Mouse (Mus musculus): ENCODE data around the gene Xrcc1.

The Xrcc1 gene

DNA sequence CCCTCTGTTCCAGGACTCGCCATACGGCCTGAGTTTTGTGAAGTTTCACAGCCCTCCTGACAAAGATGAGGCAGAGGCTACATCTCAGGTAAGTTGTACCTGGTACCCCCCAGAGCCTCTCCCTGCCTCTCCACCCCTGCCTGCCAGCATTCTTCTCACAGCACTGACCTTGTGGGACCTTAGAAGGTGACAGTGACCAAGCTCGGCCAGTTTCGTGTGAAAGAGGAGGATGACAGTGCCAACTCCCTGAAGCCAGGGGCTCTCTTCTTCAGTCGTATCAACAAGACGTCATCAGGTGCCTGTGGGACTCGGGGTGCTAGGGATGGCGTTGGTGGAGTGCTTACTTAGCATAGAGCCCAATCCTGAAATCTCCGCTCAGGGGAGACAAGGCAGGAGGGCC is 20.1 kb downstream of the Xrcc1 start:
- POLR2A ChIA-PET, result interaction anchor here in 3 of 4 experiments (0.6 to 1.9 kb wide), 4 partner anchors 22 to 324 kb away, joined by 3 to 8 read pairs (median 4); no protein-coding TSS in a partner anchor

DNA sequence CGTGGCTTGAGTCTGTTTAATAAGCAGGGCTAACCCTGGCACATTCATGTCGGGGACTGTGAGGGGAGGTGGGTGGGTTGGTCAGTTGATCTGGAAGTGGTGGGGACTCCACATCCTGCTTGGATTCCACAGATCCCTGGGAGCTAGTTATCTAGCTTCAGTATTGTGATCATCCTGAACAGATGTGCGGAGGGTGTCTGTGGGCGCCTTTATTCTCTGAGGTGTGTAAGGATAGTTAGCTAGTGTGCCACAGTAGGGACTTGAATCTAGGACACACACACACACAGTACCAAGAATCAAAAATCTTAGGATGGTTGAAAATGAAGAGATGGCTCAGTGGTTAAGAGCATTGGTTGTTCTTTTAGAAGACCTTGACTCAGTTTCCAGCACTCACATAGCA is 22.4 kb downstream of the Xrcc1 start:
- ChIA-PET POLR2A (interaction anchor here in 3 of 4 experiments (0.6 to 1.1 kb wide), 5 partner anchors 10 to 61 kb away, joined by 3 to 5 read pairs (median 3); partner anchors contain the start of gene Irgq (in 1 of the 3)), CTCF (interaction anchor here in 3 of 4 experiments (0.6 to 2.3 kb wide), 7 partner anchors 11 to 127 kb away, joined by 3 to 9 read pairs (median 3); no protein-coding TSS in a partner anchor)

More for the DNA sequence above, 20.1 kb downstream of the Xrcc1 start:
- CTCF ChIA-PET, result interaction anchor here in 2 of 4 experiments (0.6 to 1.9 kb wide), 2 partner anchors 125 to 196 kb away, joined by 4 to 5 read pairs; no protein-coding TSS in a partner anchor

DNA sequence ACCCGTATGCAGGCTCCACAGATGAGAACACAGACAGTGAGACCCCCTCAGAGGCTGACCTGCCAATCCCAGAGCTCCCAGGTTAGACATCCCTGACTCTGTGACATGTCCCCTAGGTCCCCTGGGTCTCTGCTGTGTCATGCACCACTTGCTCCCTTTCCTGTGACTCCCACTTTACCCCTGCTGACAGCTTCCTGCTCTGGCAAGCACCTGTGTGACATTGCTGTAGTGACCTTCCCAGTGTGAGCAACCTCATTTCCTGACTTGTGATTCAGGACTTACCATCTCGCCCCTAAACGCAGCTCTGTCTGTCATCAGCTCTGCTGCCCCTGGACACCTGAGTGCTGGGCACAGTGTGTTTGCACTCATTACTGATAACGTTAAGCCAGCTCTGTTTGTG is 25.0 kb downstream of the Xrcc1 start:
- ChIA-PET CTCF (interaction anchor here in 3 of 4 experiments (0.5 to 2.8 kb wide), 10 partner anchors 24 to 129 kb away, joined by 3 to 20 read pairs (median 6); no protein-coding TSS in a partner anchor), POLR2A (interaction anchor here in 3 of 4 experiments (0.6 to 3.3 kb wide), 11 partner anchors 9 to 95 kb away, joined by 3 to 10 read pairs (median 4); partner anchors contain the start of genes Zfp428 (in 3 of the 3) and Cadm4 (in 1 of the 3))

DNA sequence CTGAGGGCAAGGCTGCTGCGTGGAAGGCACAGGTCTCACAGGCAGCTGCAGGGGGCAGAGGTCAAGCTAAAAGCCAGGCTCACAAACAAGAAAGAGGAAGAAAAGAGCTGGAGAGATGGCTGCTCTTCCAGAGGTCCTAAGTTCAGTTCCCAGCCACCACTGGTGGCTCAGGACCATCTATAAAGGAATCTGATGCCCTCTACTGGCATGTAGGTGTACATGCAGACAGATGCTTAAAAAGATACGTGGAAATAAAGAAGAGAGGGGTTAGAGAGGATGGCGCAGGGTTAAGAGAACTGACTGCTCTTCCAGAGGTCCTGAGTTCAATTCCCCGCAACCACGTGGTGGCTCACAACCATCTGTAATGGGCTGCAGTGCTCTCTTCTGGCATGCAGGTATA is 26.4 kb downstream of the Xrcc1 start:
- POLR2A ChIA-PET, result interaction anchor here in 3 of 4 experiments (0.6 to 3.3 kb wide), 9 partner anchors 8 to 91 kb away, joined by 3 to 10 read pairs (median 4); partner anchors contain the start of genes Cadm4 (in 1 of the 3) and Xrcc1 (in 1 of the 3)
- CTCF ChIA-PET, result interaction anchor here in 3 of 4 experiments (0.6 to 2.8 kb wide), 17 partner anchors 8 to 130 kb away, joined by 3 to 13 read pairs (median 4); partner anchors contain the start of gene Xrcc1 (in 1 of the 3)

DNA sequence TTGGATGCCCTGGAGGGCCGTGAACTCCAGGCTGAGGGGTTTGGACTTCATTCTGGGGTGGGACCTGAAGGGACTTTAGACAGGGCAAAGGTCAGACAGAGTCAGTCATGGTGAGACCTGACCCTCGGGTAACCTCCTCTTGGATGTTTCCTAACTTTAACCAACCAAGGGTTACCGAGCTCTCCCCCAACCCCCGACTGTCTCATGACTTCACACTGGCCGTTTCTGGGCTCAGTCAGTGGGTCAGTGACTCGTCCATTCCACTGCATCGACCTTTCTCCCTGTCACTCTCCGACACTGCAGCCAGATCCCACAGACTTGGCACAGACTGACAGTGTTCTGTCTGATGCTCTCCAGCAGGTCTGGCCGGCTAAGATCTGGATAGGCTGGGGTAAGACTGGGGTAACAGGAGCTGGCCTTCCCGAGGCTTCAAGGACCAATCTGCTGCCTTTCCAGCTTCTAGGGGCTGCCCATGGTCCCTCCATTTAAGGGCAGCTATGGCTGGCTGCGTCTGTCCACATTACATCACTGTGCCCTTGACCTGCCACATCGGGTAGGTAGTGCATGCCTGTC is 28.2 kb downstream of the Xrcc1 start:
- POLR2A ChIA-PET, result interaction anchor here in 3 of 4 experiments (0.7 to 1.9 kb wide), 4 partner anchors 10 to 279 kb away, joined by 4 to 9 read pairs (median 6); no protein-coding TSS in a partner anchor
- CTCF ChIA-PET, result interaction anchor here in 3 of 4 experiments (0.6 to 1.8 kb wide), 4 partner anchors 10 to 41 kb away, joined by 4 read pairs; no protein-coding TSS in a partner anchor

DNA sequence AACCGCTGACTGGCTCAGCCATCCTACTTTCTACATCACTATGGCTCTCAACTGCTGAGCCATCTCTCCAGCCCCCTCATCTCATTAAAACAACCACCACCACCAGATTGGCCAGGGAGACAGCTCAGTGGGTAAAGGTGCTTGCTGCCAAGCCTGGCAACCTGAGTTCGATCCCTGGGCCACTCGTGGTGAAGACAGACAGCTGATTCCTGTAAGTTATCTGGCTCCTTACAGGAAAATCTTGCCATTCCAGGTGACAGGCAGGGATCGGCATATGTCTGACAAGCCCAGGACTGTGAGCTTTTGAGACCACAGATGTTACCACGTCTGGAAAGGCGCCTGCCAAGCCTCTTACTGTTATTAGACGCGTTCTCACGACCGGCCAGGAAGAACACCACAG is 31.7 kb downstream of the Xrcc1 start:
- CTCF ChIA-PET, result no interaction called here
- POLR2A ChIA-PET, result interaction anchor here in 1 of 4 experiments (0.6 kb wide), 1 partner anchor 15 kb away, joined by 3 read pairs; no protein-coding TSS in a partner anchor

DNA sequence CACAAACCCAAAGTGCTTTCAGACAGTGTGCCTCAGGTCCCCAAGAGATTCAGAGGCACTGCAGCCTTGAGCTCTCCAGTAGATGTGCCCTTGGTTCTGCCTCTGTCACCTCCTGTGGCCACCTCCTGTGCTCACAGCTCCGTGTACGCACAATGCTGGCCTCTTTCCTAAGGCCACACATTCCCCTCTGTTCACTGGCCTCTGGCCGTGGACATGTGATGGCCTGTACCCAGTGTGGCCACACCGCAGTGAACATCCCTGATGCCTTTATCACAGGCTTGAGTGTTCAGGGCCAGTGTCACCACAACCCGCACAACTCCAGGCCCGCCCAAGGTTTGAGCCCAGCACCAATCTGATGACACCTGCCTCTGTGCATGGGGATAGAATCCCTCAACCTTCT is 38.8 kb downstream of the Xrcc1 start:
- ChIA-PET POLR2A (interaction anchor here in 1 of 4 experiments (1.1 kb wide), 1 partner anchor 14 kb away, joined by 3 read pairs; no protein-coding TSS in a partner anchor), CTCF (interaction anchor here in 3 of 4 experiments (0.6 to 3.7 kb wide), 6 partner anchors 9 to 78 kb away, joined by 4 to 21 read pairs (median 4); no protein-coding TSS in a partner anchor)

DNA sequence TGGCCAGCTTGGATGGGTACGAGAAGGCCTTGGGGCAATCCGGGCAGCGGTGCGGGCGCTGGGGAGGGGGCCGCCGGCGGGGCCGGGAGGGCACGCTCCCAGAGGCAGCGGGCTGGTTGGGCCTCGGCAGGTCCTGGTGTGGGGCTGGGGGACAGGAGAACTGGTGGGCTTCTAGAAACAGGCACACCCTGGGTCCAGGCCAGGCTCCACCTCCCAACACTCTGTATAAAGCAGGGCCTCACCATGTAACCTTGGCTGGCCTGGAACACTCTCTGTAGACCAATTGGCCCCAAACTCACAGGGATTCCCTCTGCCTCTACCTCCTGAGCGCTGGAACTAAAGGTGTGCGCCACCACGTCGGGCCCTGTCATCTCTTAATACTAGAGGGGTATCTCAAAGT is 39.9 kb downstream of the Xrcc1 start:
- POLR2A ChIA-PET, result interaction anchor here in 2 of 4 experiments (0.7 to 1.3 kb wide), 4 partner anchors 9 to 66 kb away, joined by 3 to 4 read pairs (median 4); no protein-coding TSS in a partner anchor
- CTCF ChIA-PET, result interaction anchor here in 3 of 4 experiments (0.6 to 3.7 kb wide), 12 partner anchors 8 to 379 kb away, joined by 3 to 21 read pairs (median 4); no protein-coding TSS in a partner anchor

DNA sequence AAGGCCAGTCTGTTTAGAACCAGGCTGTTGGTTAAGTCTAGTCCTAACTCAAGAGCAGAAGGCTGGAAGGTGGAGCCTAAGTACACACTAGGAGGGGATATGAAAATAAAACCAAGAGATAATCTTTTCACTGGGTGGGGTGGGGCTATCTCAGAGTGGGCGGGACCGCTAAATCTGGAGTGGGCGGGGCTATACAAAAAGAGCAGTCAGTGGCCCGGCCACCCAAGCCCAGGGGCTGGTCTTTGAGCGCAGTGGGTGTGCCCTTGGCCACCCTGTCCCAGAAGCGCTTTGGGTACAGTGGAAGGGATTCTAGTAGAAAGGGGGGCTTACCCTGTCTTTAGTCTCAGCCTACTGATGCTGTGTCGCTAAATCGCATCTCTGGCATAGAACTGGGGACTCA is 40.7 kb downstream of the Xrcc1 start:
- ChIA-PET CTCF (interaction anchor here in 3 of 4 experiments (0.6 to 3.7 kb wide), 7 partner anchors 13 to 114 kb away, joined by 3 to 21 read pairs (median 5); no protein-coding TSS in a partner anchor), POLR2A (interaction anchor here in 3 of 4 experiments (0.5 to 1.2 kb wide), 4 partner anchors 12 to 187 kb away, joined by 3 to 4 read pairs (median 3); partner anchors contain the start of gene Smg9 (in 1 of the 3))

DNA sequence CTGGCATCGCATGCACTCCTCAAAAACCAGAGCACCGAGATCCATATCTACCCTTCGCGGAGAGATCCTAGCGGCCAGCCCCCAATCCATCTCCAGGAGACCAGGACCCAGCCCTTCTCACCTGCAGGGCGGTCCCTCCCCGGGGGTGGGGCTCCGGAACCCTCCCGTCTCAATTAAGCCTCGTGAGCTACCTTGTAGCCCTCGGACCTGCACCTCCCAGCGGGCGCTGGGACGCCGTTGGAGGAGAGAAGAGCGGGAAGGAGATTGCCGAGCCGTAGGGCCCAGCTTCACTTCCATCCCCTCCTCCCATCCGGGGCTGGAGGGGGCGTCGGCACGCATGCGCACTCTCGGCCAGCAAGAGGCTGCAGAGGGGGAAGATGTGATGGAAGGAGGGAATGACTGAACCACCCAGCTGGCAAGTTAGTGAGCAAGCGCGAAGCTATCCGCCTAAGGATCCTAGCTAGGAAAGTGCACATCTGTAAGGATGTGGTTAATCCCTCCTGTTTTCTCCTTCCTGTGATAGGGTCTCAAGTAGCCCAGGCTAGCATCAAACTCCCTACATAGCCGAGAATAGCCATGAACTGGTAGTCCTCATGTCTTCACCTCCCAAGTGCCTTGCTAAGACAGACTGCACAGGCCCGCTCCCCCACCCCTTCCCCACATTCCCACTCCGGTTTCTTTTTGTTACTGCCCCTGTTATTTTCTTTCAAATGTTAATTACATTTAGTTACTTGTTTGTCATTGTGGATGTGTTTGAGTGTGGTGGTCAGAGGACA is 41.4 kb downstream of the Xrcc1 start, which contains the start of the genes Ethe1 and Zfp575:
Gene Ethe1 (plus strand): TSS at position 214 of the 776 bp plus-strand sequence.
Gene Zfp575 (minus strand): TSS at position 312 of the 776 bp plus-strand sequence.
- CTCF ChIA-PET, result interaction anchor here in 3 of 4 experiments (0.6 to 3.7 kb wide), 10 partner anchors 12 to 384 kb away, joined by 3 to 21 read pairs (median 3); no protein-coding TSS in a partner anchor
- POLR2A ChIA-PET, result interaction anchor here in 3 of 4 experiments (0.5 to 0.7 kb wide), 4 partner anchors 11 to 188 kb away, joined by 3 to 4 read pairs (median 3); partner anchors contain the start of gene Smg9 (in 1 of the 3)

DNA sequence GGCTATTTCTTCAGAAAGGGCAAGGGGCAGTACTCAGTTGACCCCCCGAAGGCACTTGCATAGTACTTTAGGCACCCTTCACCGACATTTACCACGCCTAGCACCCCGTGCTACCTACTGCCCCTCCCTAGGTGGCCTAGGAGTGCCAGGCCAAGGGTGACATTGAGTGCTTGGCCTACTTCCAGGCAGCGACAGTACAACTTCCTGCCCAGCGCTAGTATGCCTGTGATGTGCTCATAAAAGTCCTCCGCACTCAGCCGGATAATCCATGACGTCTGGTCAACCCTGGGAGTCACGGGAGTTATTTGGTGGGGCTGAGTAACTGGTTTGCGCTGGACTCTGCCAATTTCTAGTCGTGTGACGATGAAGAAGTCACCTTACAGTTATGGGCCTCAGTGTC is 42.2 kb downstream of the Xrcc1 start:
- ChIA-PET POLR2A (no interaction called here), CTCF (interaction anchor here in 2 of 4 experiments (0.5 to 3.7 kb wide), 4 partner anchors 13 to 115 kb away, joined by 5 to 21 read pairs (median 6); no protein-coding TSS in a partner anchor)

DNA sequence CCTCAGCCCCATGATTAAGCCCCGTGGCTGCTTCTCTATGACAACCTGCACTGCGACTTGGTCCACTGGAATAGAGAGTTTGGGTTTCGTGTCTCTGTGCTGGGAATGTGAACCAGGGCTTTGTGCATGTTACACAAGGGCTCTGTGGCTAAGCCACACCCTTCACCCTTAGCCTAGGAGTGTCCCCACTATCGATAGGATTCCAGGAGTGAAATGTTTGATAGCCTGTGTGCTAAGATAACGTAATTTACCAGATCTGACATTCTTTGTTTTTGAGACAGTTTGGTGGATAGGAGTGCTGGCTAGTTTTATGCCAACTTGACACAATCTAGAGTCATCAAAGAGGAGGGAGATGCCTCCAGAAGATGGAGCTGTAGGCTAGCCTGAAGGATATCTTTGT is 45.6 kb downstream of the Xrcc1 start:
- POLR2A ChIA-PET, result no interaction called here
- CTCF ChIA-PET, result interaction anchor here in 3 of 4 experiments (0.5 to 1.6 kb wide), 3 partner anchors 9 to 84 kb away, joined by 3 to 5 read pairs (median 3); no protein-coding TSS in a partner anchor

DNA sequence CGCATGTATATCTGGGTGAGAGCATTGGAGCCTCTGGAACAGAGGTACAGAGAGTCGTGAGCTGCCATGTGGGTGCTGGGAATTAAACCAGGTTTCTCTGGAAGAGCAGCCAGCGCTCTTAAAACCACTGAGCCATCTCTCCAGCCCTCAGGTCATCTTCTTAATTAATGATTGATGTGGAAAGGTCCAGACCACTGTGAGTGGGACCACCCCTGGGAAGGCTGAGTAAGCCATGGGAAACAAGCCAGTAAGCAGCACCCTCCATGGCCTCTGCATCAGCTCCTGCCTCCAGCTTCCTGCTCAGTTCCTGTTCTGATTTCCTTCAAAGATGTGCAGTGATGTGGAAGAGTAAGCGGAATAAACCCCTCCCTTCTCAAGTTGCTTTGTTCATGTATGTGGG is 46.1 kb downstream of the Xrcc1 start:
- POLR2A ChIA-PET, result no interaction called here
- CTCF ChIA-PET, result interaction anchor here in 3 of 4 experiments (0.5 to 1.6 kb wide), 3 partner anchors 9 to 84 kb away, joined by 3 to 5 read pairs (median 3); no protein-coding TSS in a partner anchor

DNA sequence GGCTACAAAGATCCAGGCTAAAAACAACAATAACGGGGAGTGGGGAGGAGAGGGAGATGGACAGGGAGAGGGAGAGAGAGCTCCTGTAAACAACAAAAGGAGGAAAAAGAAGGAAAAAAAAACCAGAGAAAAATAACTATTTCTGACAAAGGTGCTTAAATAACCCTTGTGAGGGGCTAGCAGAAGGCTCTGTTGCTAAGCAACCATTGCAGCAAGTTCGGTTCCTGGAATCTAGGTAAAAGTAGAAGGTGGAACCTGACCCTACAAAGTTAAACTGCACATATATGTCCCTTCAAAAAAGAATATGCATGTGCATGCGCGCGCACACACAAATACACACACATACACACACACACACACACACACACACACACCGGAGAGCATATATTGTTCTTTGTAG is 46.7 kb downstream of the Xrcc1 start:
- ChIA-PET POLR2A (no interaction called here), CTCF (interaction anchor here in 1 of 4 experiments (0.6 kb wide), 1 partner anchor 16 kb away, joined by 3 read pairs; no protein-coding TSS in a partner anchor)

DNA sequence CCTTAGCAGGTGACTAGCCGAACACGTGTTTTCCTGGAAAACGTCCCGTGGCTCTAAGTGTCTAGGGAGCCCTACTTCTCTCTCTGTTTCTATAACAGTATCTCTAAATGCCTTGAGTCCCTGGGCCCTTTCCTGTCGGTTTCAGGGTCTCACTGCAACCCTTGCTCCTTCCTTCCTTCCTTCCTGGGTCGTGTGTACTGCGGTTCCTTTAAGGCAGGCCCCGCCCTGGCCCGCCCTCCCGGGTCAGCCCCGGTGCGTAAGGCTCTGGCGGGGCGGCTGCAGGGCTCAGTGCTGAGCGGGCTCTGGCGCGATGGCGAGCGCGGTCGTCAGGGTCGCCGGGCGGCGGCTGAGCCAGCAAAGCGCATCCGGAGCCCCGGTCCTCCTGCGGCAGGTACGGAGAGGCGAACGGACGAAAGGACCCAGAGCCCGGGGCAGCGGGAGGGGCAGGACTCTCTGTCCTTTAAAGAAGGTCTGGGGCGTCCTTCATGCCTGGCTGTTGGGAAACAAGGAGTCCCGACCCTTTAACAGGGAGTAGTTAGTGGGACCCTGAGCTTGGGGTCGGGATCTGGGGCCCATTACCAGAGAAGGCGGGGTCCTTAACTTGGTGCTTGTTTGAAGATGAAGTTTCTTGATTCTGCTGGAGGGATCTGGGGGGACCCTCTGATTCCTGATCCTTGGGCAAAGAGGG is 47.7 kb downstream of the Xrcc1 start:
- CTCF ChIA-PET, result interaction anchor here in 3 of 4 experiments (0.6 to 2.3 kb wide), 11 partner anchors 8 to 69 kb away, joined by 3 to 6 read pairs (median 3); partner anchors contain the start of gene Phldb3 (in 1 of the 3)

DNA sequence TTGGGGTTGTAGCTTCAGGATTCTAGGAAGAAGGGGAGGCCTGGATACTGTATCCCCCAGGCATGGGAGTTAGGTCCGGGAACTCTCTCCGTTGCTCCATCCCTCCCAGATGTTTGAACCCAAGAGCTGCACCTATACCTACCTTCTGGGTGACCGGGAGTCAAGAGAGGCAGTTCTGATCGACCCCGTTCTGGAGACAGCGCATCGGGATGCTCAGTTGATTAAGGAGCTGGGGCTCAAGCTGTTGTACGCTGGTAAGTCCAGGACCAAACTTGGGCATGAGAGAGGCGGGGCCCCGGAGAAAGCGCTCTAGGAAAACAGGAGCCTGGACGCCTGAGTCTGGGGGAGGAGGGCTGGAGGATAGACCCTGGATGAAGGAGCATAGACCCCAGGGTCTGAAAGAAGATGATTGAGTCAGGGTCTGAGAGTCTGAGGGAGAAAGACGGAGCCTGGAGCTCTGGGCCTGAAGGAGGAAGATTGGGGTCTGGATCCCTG is 48.3 kb downstream of the Xrcc1 start:
- POLR2A ChIA-PET, result interaction anchor here (0.5 to 1.6 kb wide), 13 partner anchors 8 to 195 kb away, joined by 3 to 5 read pairs (median 4); partner anchors contain the start of genes Smg9 (in 1 of the 4) and Zfp428 (in 1 of the 4)
- CTCF ChIA-PET, result interaction anchor here (0.6 to 2.3 kb wide), 12 partner anchors 9 to 68 kb away, joined by 3 to 8 read pairs (median 4); partner anchors contain the start of gene Phldb3 (in 1 of the 4)

More for the DNA sequence above, 47.7 kb downstream of the Xrcc1 start:
- POLR2A ChIA-PET, result interaction anchor here (0.5 to 1.6 kb wide), 11 partner anchors 8 to 194 kb away, joined by 3 to 5 read pairs (median 4); partner anchors contain the start of genes Smg9 (in 1 of the 4) and Zfp428 (in 1 of the 4)
